Mouse (Mus musculus) duodenum, adult 2 months (tissue): Measurements from ENCODE around the gene Gm15446. TPM values are rescaled to one million over a fixed set of nuclear protein-coding genes. Genes with fewer than 3 reads are reported as not detected.

Source experiments
- polyA plus RNA-seq: library from polyadenylated mRNA; depleted of rRNA; stranded (reverse); fragments of >200 nt; gene quantifications from 2 replicates; pipeline ENCODE4 v1.2.3, GENCODE M21; 2012; ENCODE audit warnings: low replicate concordance; rRNA removed

Gm15446 gene
- 0.06 and 0.30 TPM in 2 replicates for polyA plus RNA-seq

DNA sequence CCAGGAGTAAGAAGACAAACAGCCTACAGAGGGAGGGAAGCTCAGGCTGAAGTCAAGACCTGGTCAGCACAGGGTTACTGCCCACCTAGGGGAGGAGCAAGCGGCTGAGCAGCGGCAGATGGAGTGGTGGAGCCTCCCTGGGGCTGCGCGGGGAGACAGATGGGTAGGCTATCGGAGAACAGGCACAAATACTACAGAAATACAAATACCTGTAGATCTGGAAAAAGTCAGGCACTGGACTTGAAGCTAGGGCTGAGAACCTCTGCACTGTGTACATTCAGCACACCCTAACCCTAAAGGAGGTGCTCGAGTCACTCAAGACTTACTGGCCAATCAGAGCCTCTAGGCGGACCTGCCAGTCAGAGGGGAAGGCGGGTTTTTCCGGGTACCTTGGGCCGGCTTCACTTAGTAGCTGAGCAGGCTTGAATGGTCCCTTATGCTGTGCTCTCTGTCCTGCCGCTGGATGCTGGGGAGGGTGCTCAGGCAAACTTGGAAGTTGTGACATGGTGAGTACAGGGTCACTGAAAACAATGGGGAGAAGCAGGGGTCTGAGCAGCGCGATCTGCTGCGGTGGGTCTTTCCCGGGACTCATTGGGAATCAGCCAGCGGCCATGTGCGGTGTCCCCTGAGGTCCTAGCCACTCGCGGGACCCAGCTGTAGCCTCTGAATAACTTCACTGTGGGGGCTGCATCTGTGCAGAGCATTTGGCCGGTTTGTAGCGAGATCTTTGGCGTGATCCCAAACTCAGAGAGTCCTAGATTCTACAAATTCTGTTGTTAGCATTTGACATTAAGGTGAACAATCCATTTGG lies at the start of gene Gm15446:
Gene Gm15446, plus strand, starts transcription at position 140 of the 811 bp plus-strand sequence.

Other genes with a start within 250 kb of the Gm15446 start
- not detected in 2 replicates for gene 5430403G16Rik, start 232.4 kb upstream of the Gm15446 start, polyA plus RNA-seq
- gene 4930522L14Rik, start 171.5 kb upstream of the Gm15446 start, polyA plus RNA-seq: 0.26 TPM in 1 of 2 replicates, not detected in the other
- gene Zfp932, start 73.1 kb downstream of the Gm15446 start, polyA plus RNA-seq: 0.19 and 0.23 TPM in 2 replicates
- not detected in 2 replicates for gene Gm17655, start 149.1 kb downstream of the Gm15446 start, polyA plus RNA-seq
- not detected in 2 replicates for gene Gm35315, start 171.0 kb downstream of the Gm15446 start, polyA plus RNA-seq
- 0.27 and 0.34 TPM in 2 replicates for gene Plcxd1, start 176.6 kb downstream of the Gm15446 start, polyA plus RNA-seq
- 67.5 and 106 TPM in 2 replicates for gene Gtpbp6, start 184.8 kb downstream of the Gm15446 start, polyA plus RNA-seq
- gene Zfp605, start 186.7 kb downstream of the Gm15446 start, polyA plus RNA-seq: 0.13 TPM in 1 of 2 replicates, not detected in the other
- 40.4 and 58.4 TPM in 2 replicates for gene Chfr, start 212.4 kb downstream of the Gm15446 start, polyA plus RNA-seq